8 mouse cellular contexts compared by ENCODE assay signal in the genomic region with DNA sequence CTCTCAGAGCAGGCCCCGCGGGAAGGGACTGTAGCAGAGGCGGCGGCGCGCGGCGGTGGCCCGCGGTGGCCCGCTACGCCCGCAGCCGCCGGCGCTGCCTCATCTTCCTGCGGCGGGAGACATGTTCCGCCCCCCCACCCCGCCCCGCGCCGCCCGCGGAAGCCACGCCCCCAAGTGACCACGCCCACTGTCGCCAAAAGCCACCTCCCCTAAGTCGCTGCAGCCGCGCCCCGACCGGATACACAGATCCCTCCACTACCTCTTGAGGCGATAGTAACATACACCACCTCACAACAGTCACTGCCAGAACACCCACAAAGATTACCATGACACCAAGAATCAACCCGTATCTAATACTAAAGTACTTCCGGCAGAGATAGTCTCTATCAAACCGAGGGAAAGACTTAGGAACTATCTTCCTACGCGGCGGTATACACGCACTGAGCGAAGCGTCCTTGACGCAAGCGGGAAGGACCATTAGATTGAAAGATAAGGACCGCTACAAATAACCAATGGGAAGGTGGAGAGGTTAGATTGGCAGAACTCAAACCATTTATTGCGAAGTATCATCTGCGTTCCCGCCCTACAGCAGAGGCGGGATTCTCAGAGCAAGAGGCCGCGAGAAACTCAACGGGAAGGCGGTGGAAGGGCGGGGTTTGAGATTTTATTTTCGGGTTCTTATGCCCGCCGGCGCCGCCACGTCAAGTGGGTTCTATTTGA. TPM values are rescaled to one million over a fixed set of nuclear protein-coding genes. Genes with fewer than 3 reads are reported as not detected.
DNase-seq lines count a peak whose midpoint lies in the region; ATAC-seq and TF ChIP-seq lines count a peak whose summit lies in the region.

A gene (minus strand): TSS at position 135 of the 720 bp plus-strand sequence.

- H3K4me1 ChIP-seq in E14TG2a.4 (replicated peaks; ENCODE audit: low read depth, low read length), result peaks cover 77% of the 10 kb centered on the region
- H3K4me1 ChIP-seq in forebrain, embryonic 12.5 days, result peaks cover 31% of the 10 kb centered on the region
- H3K4me1 ChIP-seq in heart, postnatal 0 days (ENCODE audit: control insufficient read depth, insufficient read depth), result peaks cover 4% of the 10 kb centered on the region
- H3K4me1 ChIP-seq in liver, embryonic 16.5 days (ENCODE audit: control insufficient read depth, low read depth, low read length), result peaks cover 48% of the 10 kb centered on the region
- H3K4me1 ChIP-seq in neural tube, embryonic 13.5 days (replicated peaks), result peaks cover 37% of the 10 kb centered on the region
- peaks cover 22% of the 10 kb centered on the region for H3K4me1 ChIP-seq in testis, adult 2 months (ENCODE audit: control insufficient read depth, insufficient read depth, low read length)

- no peak for TF ChIP-seq CTCF in E14TG2a.4 (conservative IDR thresholded peaks at IDR 0.05; ENCODE audit: low read length)
- TF ChIP-seq CTCF in heart, postnatal 0 days (IDR thresholded peaks at IDR 0.05; ENCODE audit: low read depth), result no peak
- no peak for TF ChIP-seq CTCF in testis, adult 2 months (IDR thresholded peaks at IDR 0.05; ENCODE audit: control insufficient read depth, insufficient read depth, insufficient replicate concordance, low read depth, low read length)

- H3K27ac ChIP-seq in forebrain, embryonic 12.5 days, result peak within 1 kb of the TSS; percentile 96
- peak within 1 kb of the TSS; percentile 96 for H3K27ac ChIP-seq in heart, postnatal 0 days (ENCODE audit: low read depth)
- H3K27ac ChIP-seq in liver, embryonic 16.5 days (ENCODE audit: low read length), result peak within 1 kb of the TSS; percentile 98
- H3K27ac ChIP-seq in neural tube, embryonic 13.5 days (replicated peaks), result peak within 1 kb of the TSS; percentile 97
- H3K27ac ChIP-seq in testis, adult 2 months (ENCODE audit: control insufficient read depth, insufficient read depth, low read depth, low read length), result peak within 1 kb of the TSS; percentile 94

- TF ChIP-seq EP300 in heart, postnatal 0 days (IDR thresholded peaks at IDR 0.05; ENCODE audit: low read depth), result peak; percentile 99

- no peaks in the 10 kb centered on the region for H3K9me3 ChIP-seq in E14TG2a.4 (ENCODE audit: low read length)
- H3K9me3 ChIP-seq in forebrain, embryonic 12.5 days, result no peaks in the 10 kb centered on the region
- H3K9me3 ChIP-seq in heart, postnatal 0 days (replicated peaks; ENCODE audit: control insufficient read depth, low read length), result no peaks in the 10 kb centered on the region
- no peaks in the 10 kb centered on the region for H3K9me3 ChIP-seq in liver, embryonic 16.5 days (replicated peaks; ENCODE audit: control insufficient read depth, low read length)
- no peaks in the 10 kb centered on the region for H3K9me3 ChIP-seq in neural tube, embryonic 13.5 days

- peak within 1 kb of the TSS; percentile 99 for H3K4me3 ChIP-seq in E14TG2a.4 (replicated peaks; ENCODE audit: low read length)
- peak within 1 kb of the TSS; percentile 99 for H3K4me3 ChIP-seq in forebrain, embryonic 12.5 days (replicated peaks)
- peak within 1 kb of the TSS; percentile 100 for H3K4me3 ChIP-seq in heart, postnatal 0 days (ENCODE audit: low read depth, low read length)
- H3K4me3 ChIP-seq in liver, embryonic 16.5 days (ENCODE audit: low read depth, low read length), result peak within 1 kb of the TSS; percentile 96
- peak within 1 kb of the TSS; percentile 93 for H3K4me3 ChIP-seq in neural tube, embryonic 13.5 days
- peak within 1 kb of the TSS; percentile 90 for H3K4me3 ChIP-seq in testis, adult 2 months (ENCODE audit: control insufficient read depth, low read depth, low read length)

- peak; percentile 92 for ATAC-seq in forebrain, embryonic 12.5 days (ENCODE audit: low FRiP score)
- ATAC-seq in heart, postnatal 0 days (ENCODE audit: insufficient read depth, low read depth), result peak; percentile 93
- ATAC-seq in liver, embryonic 16.5 days (ENCODE audit: low read depth), result peak; percentile 88
- peak; percentile 92 for ATAC-seq in neural tube, embryonic 13.5 days (ENCODE audit: low read depth)

- peak; percentile 95 for DNase-seq in c-Kit-positive CD71-positive TER-119-positive erythroid progenitor cells, embryonic 14.5 days (ENCODE audit: low spot score)
- DNase-seq in heart, postnatal 0 days (ENCODE audit: low spot score), result peak; percentile 100
- DNase-seq in kidney, postnatal 4 days, result peak; percentile 96

- H3K9ac ChIP-seq in forebrain, embryonic 12.5 days, result peak within 1 kb of the TSS; percentile 99
- H3K9ac ChIP-seq in heart, postnatal 0 days (replicated peaks; ENCODE audit: low read depth, low read length), result peak within 1 kb of the TSS; percentile 99
- H3K9ac ChIP-seq in liver, embryonic 16.5 days (ENCODE audit: low read depth, low read length), result peak within 1 kb of the TSS; percentile 99
- H3K9ac ChIP-seq in neural tube, embryonic 13.5 days, result peak within 1 kb of the TSS; percentile 98

- peak within 1 kb of the TSS; percentile 88 for H3K4me2 ChIP-seq in forebrain, embryonic 12.5 days
- peak within 1 kb of the TSS; percentile 94 for H3K4me2 ChIP-seq in heart, postnatal 0 days (ENCODE audit: low read depth, low read length)
- peak within 1 kb of the TSS; percentile 72 for H3K4me2 ChIP-seq in liver, embryonic 16.5 days (ENCODE audit: low read depth, low read length)
- peak within 1 kb of the TSS; percentile 74 for H3K4me2 ChIP-seq in neural tube, embryonic 13.5 days

- no peaks in the 10 kb centered on the region for H3K27me3 ChIP-seq in E14TG2a.4 (ENCODE audit: insufficient read depth, low read length)
- H3K27me3 ChIP-seq in forebrain, embryonic 12.5 days, result peaks cover 6% of the 10 kb centered on the region; the same call in 1 of the 2 replicates
- no peaks in the 10 kb centered on the region for H3K27me3 ChIP-seq in heart, postnatal 0 days (ENCODE audit: control insufficient read depth, insufficient read depth, low read length)
- no peaks in the 10 kb centered on the region for H3K27me3 ChIP-seq in liver, embryonic 16.5 days (ENCODE audit: control insufficient read depth, insufficient read depth, low read depth, low read length)
- no peaks in the 10 kb centered on the region; the same call in 1 of the 2 replicates for H3K27me3 ChIP-seq in neural tube, embryonic 13.5 days
- no peaks in the 10 kb centered on the region for H3K27me3 ChIP-seq in testis, adult 2 months (ENCODE audit: control insufficient read depth, insufficient read depth, low read length)

- H3K36me3 ChIP-seq in E14TG2a.4 (ENCODE audit: insufficient read depth, low read length), result peaks cover 27% of the 10 kb centered on the region
- peaks cover 24% of the 10 kb centered on the region for H3K36me3 ChIP-seq in forebrain, embryonic 12.5 days (replicated peaks)
- H3K36me3 ChIP-seq in heart, postnatal 0 days (replicated peaks; ENCODE audit: control insufficient read depth, insufficient read depth, low read length), result peaks cover 21% of the 10 kb centered on the region
- peaks cover 16% of the 10 kb centered on the region for H3K36me3 ChIP-seq in liver, embryonic 16.5 days (ENCODE audit: control insufficient read depth, insufficient read depth)
- peaks cover 20% of the 10 kb centered on the region for H3K36me3 ChIP-seq in neural tube, embryonic 13.5 days
- H3K36me3 ChIP-seq in testis, adult 2 months (ENCODE audit: control insufficient read depth, insufficient read depth, low read length), result no peaks in the 10 kb centered on the region

- TF ChIP-seq POLR2A in testis, adult 2 months (IDR thresholded peaks at IDR 0.05; ENCODE audit: control insufficient read depth, low read depth, low read length), result no peak; the same call in 1 of the 2 replicates

- under 1% methylated on average over 60 of the region's 61 CpGs for WGBS in forebrain, embryonic 12.5 days
- under 1% methylated on average over 46 of the region's 61 CpGs for WGBS in heart, postnatal 0 days
- under 1% methylated on average over 56 of the region's 61 CpGs for WGBS in liver, embryonic 16.5 days (ENCODE audit: insufficient replicate concordance)
- under 1% methylated on average over 58 of the region's 61 CpGs for WGBS in neural tube, embryonic 13.5 days

RNA-seq across cellular contexts. Expression of the gene that starts here (rescaled TPM):
- 203 and 205 TPM in 2 replicates for polyA plus RNA-seq in forebrain, embryonic 12.5 days (2016; fragmentation: Nextera tagmentation; extraction: Ambion mirVana)
- total RNA-seq in heart, postnatal 0 days (2014; rRNA removed; ENCODE audit: low replicate concordance), result 77.8 and 91.4 TPM in 2 replicates
- polyA plus RNA-seq in heart, postnatal 0 days (2015; fragmentation: Nextera tagmentation; extraction: Ambion mirVana), result 20.1 and 20.6 TPM in 2 replicates
- 39.8 and 44.4 TPM in 2 replicates for polyA plus RNA-seq in liver, embryonic 16.5 days (2015; fragmentation: Nextera tagmentation; extraction: Ambion mirVana)
- 62.1 and 70.4 TPM in 2 replicates for polyA plus RNA-seq in neural tube, embryonic 13.5 days (2015; fragmentation: Nextera tagmentation; extraction: Ambion mirVana)
- 13.4 and 14.9 TPM in 2 replicates for polyA plus RNA-seq in testis, adult 2 months (2012; rRNA removed)

Comparison
In these comparisons a context has a peak if more than half of its experiments do, and no peak if none do; other contexts are left out.
1. Peak in every context shown above with its lines: DNase-seq, ATAC-seq, H3K4me3 ChIP-seq and H3K27ac ChIP-seq.